Mouse (Mus musculus) limb, embryonic 10.5 days (tissue): ENCODE results near the gene Pdcl3. TPM values are rescaled to one million over a fixed set of nuclear protein-coding genes. Genes with fewer than 3 reads are reported as not detected.

Source experiments
- DNase-seq: peaks from one replicate; pipeline ENCODE4 v3.0.0-alpha.2; 2017; ENCODE audit warnings: low spot score
- H3K27ac ChIP-seq: fragments of 300-500 bp; sonication (generic); 2 replicates; pipeline ENCODE4 v1.5.1; 2016; ENCODE audit warnings: mild to moderate bottlenecking
- H3K27me3 ChIP-seq: fragments of 300-500 bp; sonication (generic); 2 replicates; pipeline ENCODE4 v1.6.1; 2016; ENCODE audit warnings: low read depth, mild to moderate bottlenecking; ENCODE audit not compliant: poor library complexity, severe bottlenecking
- H3K36me3 ChIP-seq: fragments of 300-500 bp; sonication (generic); 2 replicates; pipeline ENCODE4 v1.6.1; 2016; ENCODE audit warnings: mild to moderate bottlenecking, moderate library complexity
- H3K4me1 ChIP-seq: fragments of 300-500 bp; sonication (generic); 2 replicates; pipeline ENCODE4 v1.6.1; 2016
- H3K4me3 ChIP-seq: fragments of 300-500 bp; sonication (generic); 2 replicates; pipeline ENCODE4 v1.5.1; 2016; ENCODE audit warnings: mild to moderate bottlenecking, moderate library complexity
- H3K9me3 ChIP-seq: fragments of 300-500 bp; sonication (generic); replicated peaks from 2 replicates; pipeline ENCODE4 v1.6.1; 2016; ENCODE audit warnings: mild to moderate bottlenecking
- WGBS: fragments of 180-500 bp; shearing (Covaris S2); methylation state at CpG from one replicate; pipeline ENCODE4 v1.1.7; 2016; 5-methylcytosine and 5-hydroxymethylcytosine counted together
- polyA plus RNA-seq: library from polyadenylated mRNA; unstranded; fragments of >200 nt; fragmentation: Nextera tagmentation; extraction: Ambion mirVana; gene quantifications from 2 replicates; pipeline ENCODE4 v1.2.1, GENCODE M21; 2016

Gene Pdcl3
- polyA plus RNA-seq, 1 experiment from 2014 or later: 150 TPM

DNA sequence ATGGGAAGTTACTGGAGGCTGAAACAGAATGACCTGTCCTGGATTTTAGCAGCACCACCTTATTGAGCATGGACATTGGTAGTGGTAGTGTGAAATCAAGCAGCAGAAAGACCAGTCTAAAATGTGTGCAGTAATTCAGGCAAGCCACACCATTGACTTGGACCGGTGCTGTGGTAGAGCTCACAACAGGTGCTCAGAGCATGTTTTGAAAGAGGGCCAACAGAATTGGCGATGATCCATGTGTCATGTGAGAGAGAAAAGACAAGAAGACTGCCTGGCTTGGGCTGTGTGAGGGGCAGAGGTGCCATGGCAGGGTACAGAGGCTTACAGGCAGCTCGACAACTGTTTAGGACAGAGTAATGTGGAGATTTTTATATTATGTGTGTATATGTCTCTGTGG lies 7.0 kb downstream of the Pdcl3 start:
- no peaks in the 10 kb centered on the region for H3K9me3 ChIP-seq
- DNase-seq: no peak
- H3K27ac ChIP-seq: no peak overlapping the region
- WGBS: 92% methylated on average over 3 of the region's 3 CpGs
- peaks cover 63% of the 10 kb centered on the region for H3K36me3 ChIP-seq
- H3K27me3 ChIP-seq: no peaks in the 10 kb centered on the region
- peaks cover 9% of the 10 kb centered on the region for H3K4me1 ChIP-seq
- no peak overlapping the region for H3K4me3 ChIP-seq

DNA sequence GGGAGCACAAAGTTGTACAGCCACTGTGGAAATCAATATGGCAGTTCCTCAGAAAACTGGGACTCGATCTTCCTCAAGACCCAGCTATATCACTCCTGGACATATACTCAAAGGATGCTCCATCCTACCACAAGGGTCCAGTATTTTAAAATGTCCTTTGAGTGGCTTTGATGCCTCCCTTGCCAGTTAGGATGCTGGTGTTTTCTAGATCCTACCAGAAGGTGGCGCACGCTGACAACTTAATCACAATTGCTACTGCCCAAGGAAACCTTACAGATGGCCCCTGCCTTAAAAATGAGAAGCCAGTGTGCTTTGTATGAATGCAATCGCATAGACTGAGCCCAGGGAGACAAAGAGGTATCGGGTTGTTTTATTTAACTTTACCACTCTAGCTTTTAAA lies 15.7 kb downstream of the Pdcl3 start:
- H3K36me3 ChIP-seq: peaks cover 20% of the 10 kb centered on the region
- H3K27me3 ChIP-seq: no peaks in the 10 kb centered on the region
- H3K9me3 ChIP-seq: no peaks in the 10 kb centered on the region
- peak; percentile 85 for DNase-seq
- WGBS: 24% methylated on average over 5 of the region's 5 CpGs
- H3K4me3 ChIP-seq: no peak overlapping the region
- no peaks in the 10 kb centered on the region for H3K4me1 ChIP-seq
- no peak overlapping the region for H3K27ac ChIP-seq

DNA sequence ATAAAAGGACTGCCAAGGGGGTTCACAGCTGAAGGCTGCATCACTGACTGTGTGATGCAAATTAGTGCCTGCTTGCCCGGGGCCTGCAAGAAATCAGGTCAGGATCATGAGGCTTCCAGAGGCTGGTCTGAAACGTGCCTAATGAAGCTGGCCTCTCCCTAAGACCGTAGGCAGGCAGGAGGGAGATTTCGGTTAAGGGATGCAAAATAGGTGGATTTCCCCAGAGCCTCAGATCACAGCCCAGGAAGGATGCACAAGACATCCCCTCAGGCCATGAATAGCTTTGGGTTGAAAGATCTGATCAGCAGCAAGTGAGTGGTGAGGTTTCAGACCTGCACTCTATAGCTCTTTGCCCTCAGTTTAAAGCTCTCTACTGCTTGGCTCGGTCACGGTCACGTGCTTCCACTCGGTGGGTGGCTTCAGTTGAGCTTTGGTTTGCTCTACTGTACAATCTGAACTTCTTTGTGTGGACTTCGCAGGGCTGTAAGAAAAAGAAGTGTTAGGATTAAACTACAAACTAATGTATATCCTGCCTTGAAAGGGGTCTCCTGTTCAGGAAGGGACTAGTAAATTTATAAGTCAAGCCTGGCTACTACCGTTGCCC lies 20.4 kb downstream of the Pdcl3 start:
- Histone ChIP-seq H3K27me3 (no peaks in the 10 kb centered on the region), H3K4me1 (peaks cover 13% of the 10 kb centered on the region), H3K4me3 (no peak overlapping the region), H3K27ac (no peak overlapping the region), H3K9me3 (no peaks in the 10 kb centered on the region), H3K36me3 (no peaks in the 10 kb centered on the region)
- DNase-seq: no peak
- 71% methylated on average over 10 of the region's 10 CpGs for WGBS

DNA sequence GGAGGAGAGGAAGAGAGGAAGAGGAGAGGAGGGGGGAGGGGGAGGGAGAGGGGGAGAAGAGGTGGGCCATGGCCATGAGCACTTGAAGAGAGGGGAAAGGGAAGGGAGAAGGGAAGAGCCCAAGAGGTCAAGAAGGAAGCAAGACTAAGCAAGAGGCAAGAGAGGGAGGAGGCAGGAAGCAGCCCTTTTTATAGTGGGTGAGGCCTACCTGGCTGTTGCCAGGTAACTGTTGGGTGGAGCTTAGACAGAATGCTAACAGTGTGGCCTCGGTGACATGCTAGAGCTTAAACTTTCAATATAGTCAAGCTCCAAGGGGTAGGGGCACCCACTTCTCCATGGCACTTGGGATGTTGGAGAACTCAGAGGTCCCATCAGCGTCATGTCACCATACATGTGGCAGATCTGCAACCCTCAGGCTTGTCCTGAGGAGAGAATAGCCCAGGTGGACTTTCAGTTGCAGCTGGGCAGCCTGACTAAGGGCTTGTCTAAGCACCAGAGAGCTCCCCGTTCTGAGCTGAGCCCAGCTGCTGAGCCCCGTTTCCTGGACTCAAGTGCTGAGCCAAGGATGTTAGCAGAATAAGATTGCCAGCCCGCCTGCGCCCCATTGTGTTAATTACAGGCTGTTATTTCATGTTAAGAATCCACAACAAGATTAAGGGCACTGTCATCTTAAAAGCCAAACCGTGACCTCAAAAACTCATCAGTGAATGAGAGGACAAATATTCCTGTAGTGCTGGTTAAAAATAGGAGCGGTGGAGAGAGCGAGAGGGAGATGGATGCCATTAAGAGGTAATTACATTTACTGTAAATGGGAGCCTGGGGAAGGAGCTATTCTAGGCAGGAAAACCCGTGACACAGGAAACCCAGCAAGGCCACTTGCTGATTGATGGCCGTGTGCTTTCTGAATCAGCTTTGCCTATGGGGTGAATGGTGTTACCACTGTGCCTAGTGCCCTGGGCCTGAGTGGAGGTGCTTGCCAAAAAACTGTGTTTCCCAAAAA lies 21.7 kb downstream of the Pdcl3 start:
- no peak for DNase-seq
- Histone ChIP-seq H3K36me3 (no peaks in the 10 kb centered on the region), H3K9me3 (no peaks in the 10 kb centered on the region), H3K4me3 (no peak overlapping the region), H3K27ac (no peak overlapping the region), H3K4me1 (peaks cover 13% of the 10 kb centered on the region), H3K27me3 (no peaks in the 10 kb centered on the region)
- WGBS: 62% methylated on average over 11 of the region's 11 CpGs

DNA sequence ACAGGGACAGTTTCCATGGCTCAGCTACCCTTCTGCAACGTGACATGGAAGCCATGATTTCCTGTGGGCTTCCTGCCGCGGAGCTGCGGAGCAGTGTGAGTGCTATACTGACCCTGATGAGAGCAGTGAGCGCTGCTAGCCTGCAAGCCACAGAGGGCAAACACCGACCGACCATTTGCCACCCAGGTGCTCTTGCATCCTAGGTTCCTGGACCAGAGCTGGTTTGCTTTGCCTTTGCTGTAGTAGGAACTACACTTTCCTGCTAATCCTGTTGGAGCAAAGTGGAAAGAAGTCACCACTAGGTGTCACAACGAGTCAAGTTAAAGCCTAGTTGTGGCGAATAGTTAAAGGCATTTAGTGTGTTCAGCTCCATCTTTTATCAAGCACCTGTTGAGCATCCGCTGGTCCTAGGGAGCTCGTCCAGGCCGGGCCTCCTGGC lies 25.2 kb downstream of the Pdcl3 start:
- DNase-seq: peak; percentile 51
- WGBS: 26% methylated on average over 12 of the region's 12 CpGs
- H3K9me3 ChIP-seq: no peaks in the 10 kb centered on the region

DNA sequence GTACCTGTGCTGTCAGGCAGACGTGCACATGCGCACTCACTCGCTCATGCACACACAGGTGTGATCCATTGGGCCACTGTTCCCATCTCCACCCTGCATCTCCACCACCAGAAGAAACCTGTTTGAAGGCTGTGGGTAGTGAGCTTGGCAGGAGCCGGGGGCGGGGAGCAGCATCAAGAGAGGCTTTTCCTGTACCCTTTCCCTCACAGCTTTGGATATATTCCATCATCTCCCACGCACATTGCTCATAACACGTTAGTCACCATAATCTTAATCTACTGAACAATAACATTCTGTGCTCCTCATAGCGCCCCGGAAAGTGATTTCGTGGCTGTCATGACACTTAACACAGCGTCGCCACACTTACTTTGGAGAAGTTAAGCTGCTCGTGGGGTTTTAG lies 27.2 kb downstream of the Pdcl3 start:
- Histone ChIP-seq H3K27me3 (no peaks in the 10 kb centered on the region), H3K4me3 (no peak overlapping the region), H3K4me1 (peaks cover 4% of the 10 kb centered on the region; the same call in 1 of the 2 replicates), H3K36me3 (no peaks in the 10 kb centered on the region), H3K9me3 (no peaks in the 10 kb centered on the region), H3K27ac (no peak overlapping the region)
- DNase-seq: no peak
- WGBS: 93% methylated on average over 13 of the region's 13 CpGs

More for the DNA sequence above, 25.2 kb downstream of the Pdcl3 start:
- H3K36me3 ChIP-seq: no peaks in the 10 kb centered on the region
- no peak overlapping the region for H3K4me3 ChIP-seq
- H3K27ac ChIP-seq: no peak overlapping the region
- peaks cover 13% of the 10 kb centered on the region for H3K4me1 ChIP-seq
- no peaks in the 10 kb centered on the region for H3K27me3 ChIP-seq

DNA sequence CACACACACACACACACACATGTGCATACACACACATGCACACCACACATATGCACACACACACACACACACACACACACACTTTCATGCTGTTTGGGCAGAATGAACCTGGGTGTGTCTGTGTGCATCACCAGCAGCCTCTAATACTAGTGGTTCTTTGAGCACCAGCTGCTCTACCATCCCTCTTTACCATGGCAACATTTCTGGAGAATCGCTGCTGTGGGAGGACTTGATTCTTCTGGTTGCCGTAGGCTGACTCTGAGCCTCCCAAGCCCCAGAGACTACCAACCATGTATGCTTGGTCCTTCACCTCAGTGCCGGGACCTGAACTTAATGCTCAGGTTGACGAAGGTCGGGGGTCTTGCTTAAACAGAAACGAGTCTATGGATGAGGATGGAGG lies 28.4 kb downstream of the Pdcl3 start:
- H3K4me3 ChIP-seq: no peak overlapping the region
- no peaks in the 10 kb centered on the region for H3K27me3 ChIP-seq
- DNase-seq: no peak
- H3K36me3 ChIP-seq: no peaks in the 10 kb centered on the region
- H3K9me3 ChIP-seq: no peaks in the 10 kb centered on the region
- no peak overlapping the region for H3K27ac ChIP-seq
- no peaks in the 10 kb centered on the region for H3K4me1 ChIP-seq
- 91% methylated on average over 6 of the region's 6 CpGs for WGBS

DNA sequence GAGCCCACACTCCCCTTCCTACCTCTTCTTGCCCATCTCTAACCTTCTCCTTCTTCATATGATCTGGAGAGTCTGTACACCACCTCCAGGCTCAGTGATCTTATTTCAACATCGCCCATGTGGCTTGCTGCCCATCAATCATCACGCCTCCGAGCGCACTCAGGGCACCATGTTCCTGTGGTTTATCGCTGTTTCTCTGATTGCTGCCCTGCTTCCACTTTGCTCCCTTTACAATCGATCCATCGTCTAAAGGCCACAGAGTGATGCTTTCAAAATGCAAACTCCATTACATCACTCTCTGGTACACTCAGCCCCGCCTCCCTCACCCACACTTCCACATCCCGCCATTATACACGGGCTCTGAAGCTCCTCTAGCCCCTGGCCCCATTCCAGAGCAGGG lies 30.1 kb downstream of the Pdcl3 start:
- Histone ChIP-seq H3K4me1 (no peaks in the 10 kb centered on the region), H3K27me3 (no peaks in the 10 kb centered on the region), H3K9me3 (no peaks in the 10 kb centered on the region), H3K27ac (no peak overlapping the region), H3K36me3 (no peaks in the 10 kb centered on the region), H3K4me3 (no peak overlapping the region)
- DNase-seq: no peak
- WGBS: 85% methylated on average over 10 of the region's 10 CpGs

DNA sequence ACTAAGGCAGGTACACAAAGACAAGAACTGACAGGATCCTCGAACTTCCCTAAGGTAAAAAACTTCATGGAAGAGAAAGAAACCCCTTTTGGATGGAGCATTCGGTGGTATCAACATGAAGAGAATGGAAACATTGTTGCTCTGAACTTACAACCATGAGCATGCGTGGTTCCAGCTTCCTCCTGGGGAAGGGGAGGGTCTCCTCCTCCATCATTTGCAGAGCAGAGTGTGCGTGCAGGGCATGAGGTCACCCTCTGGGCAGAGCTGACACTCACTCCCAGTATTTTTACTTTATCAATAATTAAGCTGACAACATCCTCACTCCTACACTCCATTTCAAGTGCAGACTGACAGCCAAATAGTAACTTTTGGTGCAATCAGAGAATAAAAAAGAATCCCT lies 32.5 kb downstream of the Pdcl3 start:
- H3K27ac ChIP-seq: no peak overlapping the region
- no peaks in the 10 kb centered on the region for H3K9me3 ChIP-seq
- WGBS: 86% methylated on average over 4 of the region's 4 CpGs
- DNase-seq: no peak
- H3K36me3 ChIP-seq: no peaks in the 10 kb centered on the region
- no peak overlapping the region for H3K4me3 ChIP-seq
- H3K4me1 ChIP-seq: no peaks in the 10 kb centered on the region
- no peaks in the 10 kb centered on the region for H3K27me3 ChIP-seq

DNA sequence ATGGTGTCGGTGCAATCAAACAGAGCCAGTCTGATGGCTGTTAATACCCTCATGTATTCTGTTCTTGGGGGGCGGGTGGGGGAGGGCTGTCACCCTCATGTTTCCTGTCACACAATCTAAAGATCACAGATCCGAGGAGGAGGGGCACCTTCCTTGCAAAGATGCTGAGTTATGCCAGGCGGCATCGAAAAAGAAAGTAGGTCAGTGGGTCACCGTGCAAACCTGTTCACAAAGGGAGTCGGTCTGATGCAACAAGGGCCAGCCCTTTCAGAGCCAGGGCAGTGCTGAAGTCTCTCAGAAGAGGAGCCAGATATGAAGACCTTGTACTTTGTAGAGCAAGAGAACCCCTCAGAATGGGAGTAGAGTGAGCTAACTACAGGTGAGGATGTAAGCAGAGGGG lies 39.7 kb downstream of the Pdcl3 start:
- Histone ChIP-seq H3K27me3 (0 out of 2 replicates have a peak, but pooled peaks cover 5% of the 10 kb centered on the region), H3K4me1 (peaks cover 17% of the 10 kb centered on the region), H3K36me3 (no peaks in the 10 kb centered on the region), H3K9me3 (no peaks in the 10 kb centered on the region), H3K4me3 (no peak overlapping the region), H3K27ac (no peak overlapping the region)
- DNase-seq: no peak
- WGBS: 61% methylated on average over 7 of the region's 7 CpGs

DNA sequence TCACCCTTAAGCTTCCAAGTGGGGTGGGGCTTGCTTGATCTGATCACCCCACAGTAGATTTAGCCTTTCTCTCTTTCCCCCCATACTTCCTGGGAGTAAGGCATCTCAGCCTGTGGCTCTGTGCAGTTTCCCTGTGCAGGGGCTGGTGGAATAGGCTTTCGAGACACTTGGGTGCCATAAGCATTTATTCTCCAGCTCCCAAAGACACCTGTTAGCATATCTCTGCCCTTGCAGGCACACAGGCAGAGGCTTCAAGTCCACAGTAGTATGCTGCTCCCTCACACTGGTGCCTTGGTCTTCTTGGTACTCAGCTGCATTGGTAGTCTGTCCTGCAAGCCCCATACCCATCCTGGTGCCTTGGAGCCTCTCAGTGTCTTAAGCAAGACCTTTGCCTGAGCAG lies 40.4 kb downstream of the Pdcl3 start:
- DNase-seq: no peak
- no peak overlapping the region for H3K27ac ChIP-seq
- H3K4me1 ChIP-seq: peaks cover 18% of the 10 kb centered on the region
- WGBS: 100% methylated on average over 1 of the region's 1 CpGs
- 0 out of 2 replicates have a peak, but pooled peaks cover 5% of the 10 kb centered on the region for H3K27me3 ChIP-seq
- no peaks in the 10 kb centered on the region for H3K36me3 ChIP-seq
- no peak overlapping the region for H3K4me3 ChIP-seq
- H3K9me3 ChIP-seq: no peaks in the 10 kb centered on the region

DNA sequence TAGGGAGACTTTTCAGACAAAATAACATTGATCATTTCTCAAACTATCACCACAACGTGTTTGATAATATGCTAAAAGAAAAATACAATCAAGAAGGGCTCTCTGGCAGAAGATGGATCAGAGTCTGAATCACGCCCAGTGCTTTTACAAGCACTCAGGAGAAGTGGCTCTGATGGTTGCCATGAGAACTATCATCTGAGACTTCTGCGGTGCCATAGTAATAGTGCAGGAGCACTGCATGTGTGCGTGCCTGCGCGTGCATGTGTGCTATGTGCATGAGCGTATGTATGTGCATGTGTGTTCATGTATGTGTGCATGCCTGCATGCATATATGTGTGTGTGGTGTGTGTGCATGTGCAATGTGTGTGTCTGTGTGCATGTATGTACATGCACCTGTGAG lies 43.8 kb downstream of the Pdcl3 start:
- Histone ChIP-seq H3K36me3 (no peaks in the 10 kb centered on the region), H3K4me1 (peaks cover 18% of the 10 kb centered on the region), H3K27ac (no peak overlapping the region), H3K27me3 (0 out of 2 replicates have a peak, but pooled peaks cover 5% of the 10 kb centered on the region), H3K4me3 (no peak overlapping the region), H3K9me3 (no peaks in the 10 kb centered on the region)
- 88% methylated on average over 7 of the region's 7 CpGs for WGBS
- no peak for DNase-seq

DNA sequence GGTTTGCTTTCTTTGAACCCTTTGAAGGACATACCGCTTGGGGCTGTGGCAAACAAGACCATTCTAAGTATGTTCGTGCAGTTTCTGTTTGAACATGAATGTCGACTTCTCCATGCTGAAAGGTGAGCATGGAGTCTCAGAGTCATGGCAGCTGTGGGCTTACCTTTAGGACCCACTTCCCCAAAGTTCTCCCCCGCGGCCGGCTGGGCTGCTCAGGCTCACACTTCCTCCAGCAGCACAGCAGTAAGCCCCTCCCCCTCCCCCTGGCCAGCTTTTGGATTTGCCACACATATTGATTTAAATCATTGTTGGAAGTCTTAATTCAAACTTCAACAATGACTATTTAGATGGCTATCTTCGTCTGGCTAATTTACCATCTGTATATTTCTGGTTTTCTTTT lies 44.7 kb downstream of the Pdcl3 start:
- H3K27me3 ChIP-seq: 0 out of 2 replicates have a peak, but pooled peaks cover 5% of the 10 kb centered on the region
- H3K4me3 ChIP-seq: peak overlapping the region; percentile 41
- H3K9me3 ChIP-seq: no peaks in the 10 kb centered on the region
- H3K4me1 ChIP-seq: peaks cover 12% of the 10 kb centered on the region
- 13% methylated on average over 7 of the region's 7 CpGs for WGBS
- H3K27ac ChIP-seq: no peak overlapping the region
- no peaks in the 10 kb centered on the region for H3K36me3 ChIP-seq
- DNase-seq: peak; percentile 50
